Mouse (Mus musculus): ENCODE data around the gene Gm3383. TPM values are rescaled to one million over a fixed set of nuclear protein-coding genes. Genes with fewer than 3 reads are reported as not detected.

The Gm3383 gene
- polyA plus RNA-seq, 1 experiment from 2014 or later = 1.7 TPM

Other genes starting within 250 kb of the Gm3383 start
- gene Gm8265, start 175.0 kb downstream of the Gm3383 start, polyA plus RNA-seq (2014; fragmentation: Nextera tagmentation; extraction: Ambion mirVana) = not detected in 2 replicates
- not detected in 2 replicates for gene Gm9603, start 120.5 kb downstream of the Gm3383 start, polyA plus RNA-seq (2014; fragmentation: Nextera tagmentation; extraction: Ambion mirVana)
- gene Gm3373, start 66.4 kb downstream of the Gm3383 start, polyA plus RNA-seq (2014; fragmentation: Nextera tagmentation; extraction: Ambion mirVana) = 0.12 TPM in 1 of 2 replicates, not detected in the other
- gene Gm3424, start 22.3 kb upstream of the Gm3383 start, polyA plus RNA-seq (2014; fragmentation: Nextera tagmentation; extraction: Ambion mirVana) = not detected in 2 replicates
- gene Gm8237, start 72.4 kb upstream of the Gm3383 start, polyA plus RNA-seq (2014; fragmentation: Nextera tagmentation; extraction: Ambion mirVana) = 0.10 TPM in 1 of 2 replicates, not detected in the other
- 0.57 and 1.3 TPM in 2 replicates for gene Gm3248, start 153.8 kb upstream of the Gm3383 start, polyA plus RNA-seq (2014; fragmentation: Nextera tagmentation; extraction: Ambion mirVana)
- gene Gm3453, start 171.2 kb upstream of the Gm3383 start, polyA plus RNA-seq (2014; fragmentation: Nextera tagmentation; extraction: Ambion mirVana) = not detected in 2 replicates